Mouse (Mus musculus) adrenal gland, postnatal 36 days (tissue): ENCODE data around the gene Cfap54. TPM values are rescaled to one million over a fixed set of nuclear protein-coding genes. Genes with fewer than 3 reads are reported as not detected.

ENCODE experiments used
- DNase-seq, 2 experiments: peaks; one replicate each; pipeline ENCODE4 v3.0.0; 2021; ENCODE audit warnings: mixed read lengths in 1 of 2
- total RNA-seq, 2 experiments: library from RNA; stranded (reverse); gene quantifications; 2 replicates each; pipeline ENCODE4 v1.2.3; 2021

The Cfap54 gene
- total RNA-seq, 2 experiments from 2014 or later: 5.5 TPM

- DNase-seq: no peak
Measured at GRCm38 (mm10) chr10:93062395-93062794, 19.0 kb downstream of the Cfap54 start.

GRCm38 (mm10) chr10:93053867-93054266 is 27.6 kb downstream of the Cfap54 start:
- no peak for DNase-seq

- DNase-seq: no peak
Measured at GRCm38 (mm10) chr10:93053315-93053714, 28.1 kb downstream of the Cfap54 start.

GRCm38 (mm10) chr10:93051016-93051726 is 30.2 kb downstream of the Cfap54 start:
- peak; percentile 79 to 84 for DNase-seq

GRCm38 (mm10) chr10:93050571-93050970 is 30.8 kb downstream of the Cfap54 start:
- no peak for DNase-seq

GRCm38 (mm10) chr10:93043195-93043594 is 38.2 kb downstream of the Cfap54 start:
- DNase-seq: no peak

GRCm38 (mm10) chr10:93041850-93042249 is 39.6 kb downstream of the Cfap54 start:
- DNase-seq: no peak

GRCm38 (mm10) chr10:93041392-93041791 is 40.0 kb downstream of the Cfap54 start:
- no peak for DNase-seq

- no peak for DNase-seq
Measured at GRCm38 (mm10) chr10:93036532-93036931, 44.9 kb downstream of the Cfap54 start.

- no peak for DNase-seq
Measured at GRCm38 (mm10) chr10:93035489-93035888, 45.9 kb downstream of the Cfap54 start.

- DNase-seq: no peak
Measured at GRCm38 (mm10) chr10:93023295-93023694, 58.1 kb downstream of the Cfap54 start.

GRCm38 (mm10) chr10:93014059-93014795 is 67.2 kb downstream of the Cfap54 start:
- peak; percentile 57 to 61 for DNase-seq

GRCm38 (mm10) chr10:93011085-93011484 is 70.3 kb downstream of the Cfap54 start:
- no peak for DNase-seq

GRCm38 (mm10) chr10:93006970-93007369 is 74.4 kb downstream of the Cfap54 start:
- no peak for DNase-seq

GRCm38 (mm10) chr10:93006405-93006804 is 75.0 kb downstream of the Cfap54 start:
- DNase-seq: no peak

- DNase-seq: no peak
Measured at GRCm38 (mm10) chr10:92998536-92998935, 82.9 kb downstream of the Cfap54 start.

GRCm38 (mm10) chr10:92995186-92995585 is 86.2 kb downstream of the Cfap54 start:
- DNase-seq: no peak

GRCm38 (mm10) chr10:92994340-92994739 is 87.1 kb downstream of the Cfap54 start:
- DNase-seq: no peak

GRCm38 (mm10) chr10:92992526-92992925 is 88.9 kb downstream of the Cfap54 start:
- DNase-seq: no peak

GRCm38 (mm10) chr10:92990576-92990975 is 90.8 kb downstream of the Cfap54 start:
- no peak for DNase-seq

- DNase-seq: no peak
Measured at GRCm38 (mm10) chr10:92965134-92965533, 116.3 kb downstream of the Cfap54 start.

GRCm38 (mm10) chr10:92950044-92950443 is 131.4 kb downstream of the Cfap54 start:
- DNase-seq: no peak

- DNase-seq: peak; percentile 13 to 28
Measured at GRCm38 (mm10) chr10:92942848-92943645, 138.4 kb downstream of the Cfap54 start.
